Mouse (Mus musculus): ENCODE data around the gene Sos1. TPM values are rescaled to one million over a fixed set of nuclear protein-coding genes. Genes with fewer than 3 reads are reported as not detected.

The Sos1 gene
- polyA plus RNA-seq, 1 experiment from 2014 or later: 8.1 TPM

DNA sequence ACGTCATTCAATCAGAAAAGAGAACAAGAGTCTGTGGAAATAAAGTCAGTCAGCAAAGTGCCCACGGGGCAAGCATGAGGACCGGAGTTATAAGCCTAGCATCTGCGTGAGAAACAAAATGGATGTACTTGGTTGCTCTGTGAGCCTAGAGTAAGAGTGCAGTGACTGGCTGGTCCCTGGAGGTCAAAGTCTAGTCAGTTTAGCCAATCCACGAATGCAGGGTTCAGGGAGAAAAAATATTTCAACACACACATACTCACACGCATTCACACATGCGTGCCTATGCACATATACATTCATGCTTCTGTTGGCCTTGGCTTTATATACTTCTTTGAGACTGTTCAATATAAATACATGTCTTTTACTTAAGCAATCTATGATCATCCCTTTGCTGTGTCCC, 35.3 kb upstream of the Sos1 start:
- DNase-seq (ENCODE audit: low spot score): no peak
- H3K4me3 ChIP-seq (ENCODE audit: low read depth, low read length): no peak overlapping the region
- no peak overlapping the region for H3K27ac ChIP-seq (ENCODE audit: low read depth)
- no peak overlapping the region for H3K4me2 ChIP-seq (ENCODE audit: low read length)
- H3K9me3 ChIP-seq (ENCODE audit: control insufficient read depth, low read length): no peaks in the 10 kb centered on the region
- ATAC-seq (replicated peaks; ENCODE audit: low FRiP score, low TSS enrichment, low read depth): no peak
- 89% methylated on average over 7 of the region's 7 CpGs for WGBS
- no peaks in the 10 kb centered on the region for H3K4me1 ChIP-seq (replicated peaks; ENCODE audit: control insufficient read depth, insufficient read depth, low read length)
- H3K27me3 ChIP-seq (replicated peaks; ENCODE audit: control insufficient read depth, insufficient read depth, low read length): no peaks in the 10 kb centered on the region
- H3K36me3 ChIP-seq (ENCODE audit: control insufficient read depth, insufficient read depth, low read length): no peaks in the 10 kb centered on the region
- H3K9ac ChIP-seq (ENCODE audit: low read length): no peak overlapping the region

DNA sequence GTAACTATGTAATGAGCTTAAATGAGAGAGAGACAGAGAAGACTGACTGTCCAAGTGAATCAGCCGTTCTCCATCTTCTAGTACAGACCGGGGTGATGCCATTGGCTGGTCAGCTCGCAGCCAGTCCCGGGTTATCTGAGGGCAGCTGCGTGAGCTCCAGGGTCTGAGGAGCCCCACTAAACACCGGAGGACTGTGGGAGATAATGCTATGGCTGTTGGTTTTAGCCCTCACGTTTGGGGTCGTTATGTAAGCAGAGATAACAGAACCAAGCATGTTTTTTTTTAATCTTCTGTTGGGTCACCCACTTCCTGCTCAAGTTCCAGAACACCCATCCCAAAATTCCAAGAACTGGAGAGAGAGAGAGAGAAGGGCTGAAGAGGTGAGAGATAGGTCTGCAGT, 33.5 kb upstream of the Sos1 start:
- Histone ChIP-seq H3K4me3 (ENCODE audit: low read depth, low read length) (no peak overlapping the region), H3K36me3 (ENCODE audit: control insufficient read depth, insufficient read depth, low read length) (no peaks in the 10 kb centered on the region), H3K27me3 (replicated peaks; ENCODE audit: control insufficient read depth, insufficient read depth, low read length) (no peaks in the 10 kb centered on the region), H3K9ac (ENCODE audit: low read length) (no peak overlapping the region), H3K27ac (ENCODE audit: low read depth) (no peak overlapping the region), H3K4me1 (replicated peaks; ENCODE audit: control insufficient read depth, insufficient read depth, low read length) (no peaks in the 10 kb centered on the region), H3K9me3 (ENCODE audit: control insufficient read depth, low read length) (no peaks in the 10 kb centered on the region), H3K4me2 (ENCODE audit: low read length) (no peak overlapping the region)
- 49% methylated on average over 8 of the region's 8 CpGs for WGBS
- ATAC-seq (replicated peaks; ENCODE audit: low FRiP score, low TSS enrichment, low read depth) (no peak), DNase-seq (ENCODE audit: low spot score) (no peak)

DNA sequence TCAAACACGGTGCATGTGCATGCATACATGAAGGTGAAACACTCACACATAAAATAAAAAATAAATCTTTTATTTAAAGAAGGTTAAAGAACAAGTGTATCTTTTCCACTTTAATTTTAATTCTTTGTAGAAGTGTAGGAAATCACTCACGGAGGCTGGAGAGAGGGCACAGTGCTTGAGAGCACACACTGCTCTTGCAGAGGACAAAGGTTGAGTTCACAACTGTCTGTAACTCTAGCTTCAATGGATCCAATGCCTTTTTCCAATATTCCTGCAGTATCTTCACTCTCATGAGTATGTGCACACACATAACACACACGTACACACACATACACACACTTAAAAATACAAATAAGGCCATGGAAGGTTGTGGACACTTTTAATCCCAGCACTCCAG, 30.2 kb upstream of the Sos1 start:
- H3K4me3 ChIP-seq (ENCODE audit: low read depth, low read length): no peak overlapping the region
- no peak overlapping the region for H3K4me2 ChIP-seq (ENCODE audit: low read length)
- H3K27ac ChIP-seq (ENCODE audit: low read depth): no peak overlapping the region
- 61% methylated on average over 3 of the region's 3 CpGs for WGBS
- H3K9me3 ChIP-seq (ENCODE audit: control insufficient read depth, low read length): no peaks in the 10 kb centered on the region
- DNase-seq (ENCODE audit: low spot score): no peak
- ATAC-seq (replicated peaks; ENCODE audit: low FRiP score, low TSS enrichment, low read depth): no peak
- no peak overlapping the region for H3K9ac ChIP-seq (ENCODE audit: low read length)
- H3K27me3 ChIP-seq (replicated peaks; ENCODE audit: control insufficient read depth, insufficient read depth, low read length): no peaks in the 10 kb centered on the region
- H3K4me1 ChIP-seq (replicated peaks; ENCODE audit: control insufficient read depth, insufficient read depth, low read length): no peaks in the 10 kb centered on the region
- no peaks in the 10 kb centered on the region for H3K36me3 ChIP-seq (ENCODE audit: control insufficient read depth, insufficient read depth, low read length)

DNA sequence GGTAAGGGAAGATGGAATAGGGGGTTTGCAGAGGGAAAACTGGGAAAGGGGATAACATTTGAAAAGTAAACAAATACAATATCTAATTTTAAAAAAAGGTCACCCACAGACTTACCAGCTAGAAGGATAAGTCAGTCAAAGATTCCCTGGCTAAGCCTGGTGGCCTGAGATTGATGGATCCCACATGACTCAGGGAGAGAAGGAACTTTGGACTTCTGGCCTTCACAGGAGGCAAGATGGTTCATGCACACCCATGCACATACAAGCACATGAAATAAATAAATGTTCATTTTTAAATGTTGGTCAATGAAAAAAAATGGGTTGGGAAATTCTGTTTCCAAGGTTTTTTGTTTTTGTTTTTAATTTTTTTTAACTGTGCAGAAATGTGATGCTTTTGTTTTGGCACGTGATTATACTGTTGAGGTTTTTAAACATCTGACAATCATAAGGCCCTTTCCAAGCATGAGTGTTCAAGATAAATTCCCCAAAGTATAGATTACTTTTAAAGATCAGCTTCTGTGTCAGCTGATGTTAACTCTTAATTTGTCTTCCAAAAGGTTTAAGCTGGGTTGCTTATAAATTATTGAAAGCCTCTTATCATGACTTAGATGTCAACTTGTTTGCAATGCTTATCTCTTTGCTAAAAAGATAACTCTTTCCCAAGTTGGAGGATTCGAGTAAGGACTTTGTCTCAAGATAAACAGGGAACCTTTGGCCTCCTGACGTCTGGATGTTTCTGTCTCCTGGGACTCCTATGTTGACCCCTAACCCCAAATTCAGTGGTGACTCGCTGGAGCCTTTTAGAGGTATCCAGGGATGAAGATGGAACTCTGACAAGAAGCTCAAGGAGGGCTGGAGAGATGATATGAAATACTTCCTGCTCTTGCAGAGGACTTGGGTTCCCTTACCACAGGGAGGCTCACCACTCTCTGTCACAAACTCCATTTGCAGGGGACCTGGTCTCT, 29.5 kb upstream of the Sos1 start:
- Histone ChIP-seq H3K4me3 (ENCODE audit: low read depth, low read length) (no peak overlapping the region), H3K9me3 (ENCODE audit: control insufficient read depth, low read length) (no peaks in the 10 kb centered on the region), H3K4me2 (ENCODE audit: low read length) (no peak overlapping the region), H3K27me3 (replicated peaks; ENCODE audit: control insufficient read depth, insufficient read depth, low read length) (no peaks in the 10 kb centered on the region), H3K27ac (ENCODE audit: low read depth) (no peak overlapping the region), H3K4me1 (replicated peaks; ENCODE audit: control insufficient read depth, insufficient read depth, low read length) (no peaks in the 10 kb centered on the region), H3K36me3 (ENCODE audit: control insufficient read depth, insufficient read depth, low read length) (no peaks in the 10 kb centered on the region), H3K9ac (ENCODE audit: low read length) (no peak overlapping the region)
- WGBS: 17% methylated on average over 4 of the region's 4 CpGs
- ATAC-seq (replicated peaks; ENCODE audit: low FRiP score, low TSS enrichment, low read depth) (no peak), DNase-seq (ENCODE audit: low spot score) (no peak)

DNA sequence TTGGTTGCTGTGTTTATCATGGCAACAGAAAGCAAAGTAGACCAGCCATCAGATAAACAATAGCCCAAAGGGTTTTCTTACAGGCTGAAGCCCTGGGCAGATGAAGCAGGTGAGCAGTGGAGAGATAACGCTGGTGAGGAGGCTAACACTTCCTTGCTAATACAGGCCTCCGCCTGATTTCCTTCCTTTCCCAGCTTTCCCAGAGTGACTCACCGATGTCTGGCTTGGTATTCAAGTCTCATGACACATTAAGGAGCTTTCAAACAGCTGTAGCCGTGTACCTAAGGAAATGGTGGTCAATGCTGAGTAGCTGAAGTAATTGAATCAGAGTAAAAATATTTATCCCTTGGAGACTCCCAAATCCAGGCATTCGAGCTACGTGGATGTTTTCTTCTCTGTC, 25.5 kb upstream of the Sos1 start:
- DNase-seq (ENCODE audit: low spot score): no peak
- Histone ChIP-seq H3K27ac (ENCODE audit: low read depth) (no peak overlapping the region), H3K9ac (ENCODE audit: low read length) (no peak overlapping the region), H3K9me3 (ENCODE audit: control insufficient read depth, low read length) (no peaks in the 10 kb centered on the region), H3K4me3 (ENCODE audit: low read depth, low read length) (no peak overlapping the region), H3K36me3 (ENCODE audit: control insufficient read depth, insufficient read depth, low read length) (no peaks in the 10 kb centered on the region), H3K27me3 (replicated peaks; ENCODE audit: control insufficient read depth, insufficient read depth, low read length) (no peaks in the 10 kb centered on the region), H3K4me2 (ENCODE audit: low read length) (no peak overlapping the region), H3K4me1 (replicated peaks; ENCODE audit: control insufficient read depth, insufficient read depth, low read length) (no peaks in the 10 kb centered on the region)
- WGBS: 80% methylated on average over 6 of the region's 6 CpGs
- no peak for ATAC-seq (replicated peaks; ENCODE audit: low FRiP score, low TSS enrichment, low read depth)

DNA sequence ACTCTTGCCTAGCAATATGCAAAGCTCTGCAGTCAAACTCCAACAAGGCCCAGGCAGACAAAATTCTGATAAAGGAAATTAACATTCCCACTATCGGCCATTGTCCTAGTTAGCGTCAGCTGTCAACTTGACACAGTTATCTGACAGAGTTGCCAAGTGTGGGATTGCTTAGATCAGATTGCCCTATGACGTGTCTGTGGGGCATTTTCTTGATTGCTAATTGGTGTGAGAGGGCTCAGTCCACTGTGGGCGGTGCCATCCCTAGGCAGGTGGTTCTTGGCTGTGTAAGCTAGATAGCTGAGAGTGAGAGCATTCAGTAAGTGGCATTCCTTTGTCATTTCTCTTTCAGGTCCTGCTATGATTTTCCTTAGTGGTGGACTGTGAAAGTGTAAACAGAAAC, 25.1 kb upstream of the Sos1 start:
- H3K9ac ChIP-seq (ENCODE audit: low read length): no peak overlapping the region
- H3K4me3 ChIP-seq (ENCODE audit: low read depth, low read length): no peak overlapping the region
- H3K4me1 ChIP-seq (replicated peaks; ENCODE audit: control insufficient read depth, insufficient read depth, low read length): no peaks in the 10 kb centered on the region
- H3K9me3 ChIP-seq (ENCODE audit: control insufficient read depth, low read length): no peaks in the 10 kb centered on the region
- DNase-seq (ENCODE audit: low spot score) (no peak), ATAC-seq (replicated peaks; ENCODE audit: low FRiP score, low TSS enrichment, low read depth) (no peak)
- no peaks in the 10 kb centered on the region for H3K36me3 ChIP-seq (ENCODE audit: control insufficient read depth, insufficient read depth, low read length)
- H3K27me3 ChIP-seq (replicated peaks; ENCODE audit: control insufficient read depth, insufficient read depth, low read length): no peaks in the 10 kb centered on the region
- H3K4me2 ChIP-seq (ENCODE audit: low read length): no peak overlapping the region
- H3K27ac ChIP-seq (ENCODE audit: low read depth): no peak overlapping the region
- 88% methylated on average over 4 of the region's 4 CpGs for WGBS

DNA sequence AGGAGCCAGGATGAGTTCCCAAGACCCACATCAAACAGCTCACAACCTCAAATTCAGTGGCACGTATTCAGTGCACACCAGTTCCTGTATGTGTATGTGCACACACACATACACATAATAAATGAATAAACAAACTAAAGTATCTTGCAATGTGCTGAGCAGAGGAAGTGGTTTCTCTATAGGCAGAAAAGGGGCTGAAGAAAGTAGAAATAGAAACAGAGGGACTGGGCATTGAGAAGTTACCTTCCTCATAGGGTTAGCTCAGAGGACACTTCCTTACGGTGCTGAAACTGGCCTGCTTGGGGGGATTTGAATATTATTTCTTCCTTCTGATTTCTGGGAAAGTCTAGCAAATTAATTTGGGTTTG, 21.5 kb upstream of the Sos1 start:
- no peak overlapping the region for H3K4me2 ChIP-seq (ENCODE audit: low read length)
- H3K27ac ChIP-seq (ENCODE audit: low read depth): no peak overlapping the region
- H3K27me3 ChIP-seq (replicated peaks; ENCODE audit: control insufficient read depth, insufficient read depth, low read length): no peaks in the 10 kb centered on the region
- H3K4me1 ChIP-seq (replicated peaks; ENCODE audit: control insufficient read depth, insufficient read depth, low read length): no peaks in the 10 kb centered on the region
- no peaks in the 10 kb centered on the region for H3K9me3 ChIP-seq (ENCODE audit: control insufficient read depth, low read length)
- no peak for ATAC-seq (replicated peaks; ENCODE audit: low FRiP score, low TSS enrichment, low read depth)
- no peak overlapping the region for H3K9ac ChIP-seq (ENCODE audit: low read length)
- 68% methylated on average over 2 of the region's 2 CpGs for WGBS
- no peaks in the 10 kb centered on the region for H3K36me3 ChIP-seq (ENCODE audit: control insufficient read depth, insufficient read depth, low read length)
- H3K4me3 ChIP-seq (ENCODE audit: low read depth, low read length): no peak overlapping the region
- DNase-seq (ENCODE audit: low spot score): no peak

DNA sequence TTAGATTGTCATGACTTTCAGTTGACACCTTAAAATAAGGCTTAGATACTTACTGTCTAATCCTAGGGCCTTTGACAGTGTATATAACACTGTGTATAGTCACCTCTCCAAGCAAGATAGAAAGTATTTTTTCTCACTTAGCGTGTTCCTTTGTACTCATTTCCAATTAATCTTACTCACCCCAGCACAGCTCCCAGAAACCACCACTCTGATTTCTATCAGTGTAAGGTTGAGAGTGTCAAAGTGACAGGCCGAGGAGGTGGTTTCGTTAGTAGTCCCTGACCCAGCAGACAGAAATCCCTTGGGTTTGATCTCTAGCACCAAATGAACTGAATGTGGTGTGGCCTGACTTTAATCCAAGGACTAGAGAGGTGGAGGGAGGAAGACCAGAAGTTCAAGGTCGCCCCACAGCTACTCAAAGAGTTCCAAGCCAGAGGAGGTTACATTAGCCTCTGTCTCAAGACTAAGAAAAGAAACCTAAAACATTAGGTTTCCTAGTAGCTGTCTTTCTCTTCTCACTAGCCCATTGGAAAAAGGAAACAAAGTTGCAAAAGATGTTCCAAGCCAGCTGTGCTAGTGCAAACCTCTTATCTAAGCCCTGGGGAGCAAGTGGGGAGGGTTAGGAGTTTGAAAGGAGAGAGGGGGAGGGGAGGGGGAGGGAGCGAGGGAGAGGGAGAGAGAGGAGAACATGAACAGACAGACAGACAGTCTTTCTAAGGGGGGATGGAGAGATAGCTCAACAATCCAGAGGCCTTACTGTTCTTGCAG, 21.0 kb upstream of the Sos1 start:
- DNase-seq (ENCODE audit: low spot score) (no peak), ATAC-seq (replicated peaks; ENCODE audit: low FRiP score, low TSS enrichment, low read depth) (no peak)
- Histone ChIP-seq H3K27me3 (replicated peaks; ENCODE audit: control insufficient read depth, insufficient read depth, low read length) (no peaks in the 10 kb centered on the region), H3K27ac (ENCODE audit: low read depth) (no peak overlapping the region), H3K9me3 (ENCODE audit: control insufficient read depth, low read length) (no peaks in the 10 kb centered on the region), H3K36me3 (ENCODE audit: control insufficient read depth, insufficient read depth, low read length) (no peaks in the 10 kb centered on the region), H3K4me1 (replicated peaks; ENCODE audit: control insufficient read depth, insufficient read depth, low read length) (no peaks in the 10 kb centered on the region), H3K9ac (ENCODE audit: low read length) (no peak overlapping the region), H3K4me3 (ENCODE audit: low read depth, low read length) (no peak overlapping the region), H3K4me2 (ENCODE audit: low read length) (no peak overlapping the region)
- 65% methylated on average over 5 of the region's 5 CpGs for WGBS

Data from intestine, embryonic 14.5 days (tissue).